Mouse (Mus musculus) 416B (cell line): ENCODE results near the gene Lrrc18.

ENCODE experiments used
- DNase-seq: peaks from one replicate; pipeline ENCODE4 v3.0.0; 2011; ENCODE audit warnings: low read depth

The Lrrc18 gene

DNA sequence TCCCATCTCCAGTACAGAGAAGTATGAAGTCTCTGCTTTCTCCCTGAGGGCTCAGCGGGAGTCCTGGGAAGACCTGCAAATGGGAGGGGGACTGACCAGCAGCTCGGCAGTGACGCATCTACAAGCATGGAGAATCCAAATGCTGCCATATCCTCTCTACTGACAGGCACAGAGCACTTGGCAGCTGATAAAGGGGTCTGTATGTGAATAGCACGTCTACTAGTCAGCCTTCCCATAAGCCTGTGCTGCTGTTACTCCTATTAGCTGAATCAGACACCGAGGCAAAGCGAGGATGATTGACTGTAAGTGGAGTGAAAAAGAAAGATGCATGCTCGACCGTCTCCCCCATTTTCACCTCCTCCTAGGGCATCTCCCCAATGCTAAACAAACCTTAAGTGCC, 62.3 kb downstream of the Lrrc18 start:
- no peak for DNase-seq

DNA sequence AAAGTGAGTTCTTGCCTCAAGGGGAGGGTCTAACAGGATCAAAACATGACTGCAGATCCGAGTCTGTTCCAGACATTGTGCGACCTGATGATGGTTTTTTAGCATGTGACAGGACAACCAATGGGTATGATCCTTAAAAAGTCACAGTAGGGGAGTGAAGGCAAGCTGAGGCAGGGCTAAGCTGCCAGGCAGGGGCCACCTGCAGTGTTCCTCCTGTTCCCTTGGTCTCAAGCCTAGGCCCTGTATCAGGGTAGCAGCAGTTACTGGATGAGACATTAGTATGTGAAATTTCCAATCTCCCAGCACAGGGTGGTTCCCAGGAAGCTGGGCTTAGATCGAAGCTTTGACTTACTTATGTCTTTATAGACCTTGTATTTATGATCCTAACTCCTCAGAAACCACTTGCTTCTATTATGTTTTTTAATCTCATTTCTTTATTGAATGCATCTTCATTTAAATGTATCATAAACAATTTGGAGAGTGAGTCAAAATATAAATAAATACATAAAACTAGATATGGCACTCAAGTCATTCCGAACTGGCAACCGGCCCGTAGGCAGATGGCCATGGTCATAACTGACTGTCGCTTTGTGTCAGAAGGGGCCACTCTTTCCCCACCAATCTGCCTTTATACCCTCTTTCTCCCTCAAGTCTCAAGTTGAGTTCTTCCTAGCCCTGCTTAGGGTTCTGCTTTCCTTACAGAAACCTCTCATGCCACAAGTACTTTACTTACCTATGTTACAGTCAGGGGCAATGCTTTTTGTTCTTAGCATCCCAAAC, 67.9 kb downstream of the Lrrc18 start:
- no peak for DNase-seq

DNA sequence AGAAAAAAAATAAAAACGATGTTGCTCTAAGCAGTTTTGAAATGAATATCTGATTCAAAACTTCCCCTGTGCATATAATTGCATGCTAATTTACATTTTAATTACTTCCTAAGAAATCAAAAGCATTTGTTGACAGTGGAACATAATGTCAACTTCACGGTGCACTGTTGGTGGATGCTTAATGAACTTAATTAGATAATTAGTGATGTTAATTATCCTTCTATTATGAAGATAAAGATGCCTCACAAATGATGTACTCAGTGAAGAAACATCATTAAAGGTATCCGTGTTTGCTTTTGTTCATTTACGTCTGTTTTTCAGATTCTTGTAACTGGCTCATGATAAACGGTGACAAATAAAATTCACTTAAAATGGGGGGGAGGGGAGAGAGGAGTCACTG, 71.8 kb downstream of the Lrrc18 start:
- DNase-seq, result no peak
